Mouse (Mus musculus): ENCODE measurements around the gene Slc38a10. TPM values are rescaled to one million over a fixed set of nuclear protein-coding genes. Genes with fewer than 3 reads are reported as not detected.

Gene Slc38a10
- polyA plus RNA-seq, 1 experiment from 2014 or later: 68.4 TPM

DNA sequence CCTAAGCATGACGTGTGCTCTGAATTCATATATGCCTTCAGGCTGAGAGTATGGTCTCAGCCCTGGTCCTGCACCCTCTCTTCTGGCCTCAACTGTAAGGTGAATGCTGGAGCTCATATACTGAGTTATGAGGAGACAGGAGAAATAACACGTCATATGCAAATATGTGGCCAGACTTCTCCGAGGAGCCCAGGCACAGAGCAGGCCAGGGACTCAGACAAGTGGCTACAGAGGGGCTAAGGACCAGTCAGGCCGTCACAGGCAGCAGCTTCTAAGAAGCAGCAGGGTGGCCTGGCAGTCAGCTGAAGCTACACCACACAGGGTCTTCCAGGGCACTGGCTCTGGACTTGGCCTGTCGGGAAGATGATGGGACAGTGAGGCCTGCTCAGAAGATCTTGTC lies 87.8 kb downstream of the Slc38a10 start:
- ATAC-seq (ENCODE audit: insufficient number of reproducible peaks, insufficient read depth, low FRiP score, low read depth): no peak
- Histone ChIP-seq H3K4me2 (replicated peaks; ENCODE audit: low read depth, low read length) (no peak overlapping the region), H3K27ac (ENCODE audit: low read length) (no peak overlapping the region), H3K4me1 (ENCODE audit: control insufficient read depth, insufficient read depth, low read length) (no peaks in the 10 kb centered on the region), H3K9me3 (ENCODE audit: control insufficient read depth, low read depth, low read length) (no peaks in the 10 kb centered on the region), H3K4me3 (ENCODE audit: low read depth, low read length) (no peak overlapping the region), H3K36me3 (ENCODE audit: control insufficient read depth, insufficient read depth, low read length) (peaks cover 19% of the 10 kb centered on the region), H3K27me3 (ENCODE audit: control insufficient read depth, insufficient read depth, low read length) (no peaks in the 10 kb centered on the region), H3K9ac (replicated peaks; ENCODE audit: low read depth, low read length) (no peak overlapping the region)
- 81% methylated on average over 5 of the region's 5 CpGs for WGBS

GRCm38 (mm10) chr11:120060634-120061033 lies 90.5 kb downstream of the Slc38a10 start:
- 74% methylated on average over 8 of the region's 8 CpGs for WGBS
- Histone ChIP-seq H3K27ac (ENCODE audit: low read length) (no peak overlapping the region), H3K4me1 (ENCODE audit: control insufficient read depth, insufficient read depth, low read length) (no peaks in the 10 kb centered on the region), H3K36me3 (ENCODE audit: control insufficient read depth, insufficient read depth, low read length) (peaks cover 8% of the 10 kb centered on the region), H3K4me2 (replicated peaks; ENCODE audit: low read depth, low read length) (no peak overlapping the region), H3K4me3 (ENCODE audit: low read depth, low read length) (no peak overlapping the region), H3K9me3 (ENCODE audit: control insufficient read depth, low read depth, low read length) (no peaks in the 10 kb centered on the region), H3K27me3 (ENCODE audit: control insufficient read depth, insufficient read depth, low read length) (no peaks in the 10 kb centered on the region), H3K9ac (replicated peaks; ENCODE audit: low read depth, low read length) (no peak overlapping the region)
- ATAC-seq (ENCODE audit: insufficient number of reproducible peaks, insufficient read depth, low FRiP score, low read depth): no peak

GRCm38 (mm10) chr11:120055953-120056732 lies 95.0 kb downstream of the Slc38a10 start:
- 81% methylated on average over 12 of the region's 12 CpGs for WGBS
- Histone ChIP-seq H3K27me3 (ENCODE audit: control insufficient read depth, insufficient read depth, low read length) (no peaks in the 10 kb centered on the region), H3K36me3 (ENCODE audit: control insufficient read depth, insufficient read depth, low read length) (no peaks in the 10 kb centered on the region), H3K4me3 (ENCODE audit: low read depth, low read length) (no peak overlapping the region), H3K9ac (replicated peaks; ENCODE audit: low read depth, low read length) (no peak overlapping the region), H3K27ac (ENCODE audit: low read length) (no peak overlapping the region), H3K4me2 (replicated peaks; ENCODE audit: low read depth, low read length) (no peak overlapping the region), H3K4me1 (ENCODE audit: control insufficient read depth, insufficient read depth, low read length) (peaks cover 5% of the 10 kb centered on the region), H3K9me3 (ENCODE audit: control insufficient read depth, low read depth, low read length) (no peaks in the 10 kb centered on the region)
- no peak for ATAC-seq (ENCODE audit: insufficient number of reproducible peaks, insufficient read depth, low FRiP score, low read depth)

Small RNAs within 50 kb of the gene (microRNA-seq; reads per million reads assigned to microRNA genes)
- gene Gm25948: not detected

Other genes starting within 250 kb of the Slc38a10 start
- 85.9 and 89.5 TPM in 2 replicates for gene Chmp6, start 237.9 kb downstream of the Slc38a10 start, polyA plus RNA-seq (2014; fragmentation: Nextera tagmentation; extraction: Ambion mirVana)
- gene Baiap2, start 208.6 kb downstream of the Slc38a10 start, polyA plus RNA-seq (2014; fragmentation: Nextera tagmentation; extraction: Ambion mirVana): 27.6 and 28.0 TPM in 2 replicates
- 3.5 and 4.1 TPM in 2 replicates for gene Aatk, start 104.2 kb downstream of the Slc38a10 start, polyA plus RNA-seq (2014; fragmentation: Nextera tagmentation; extraction: Ambion mirVana)
- gene Cep131, start 64.5 kb downstream of the Slc38a10 start, polyA plus RNA-seq (2014; fragmentation: Nextera tagmentation; extraction: Ambion mirVana): 18.7 and 20.1 TPM in 2 replicates
- 17.2 and 19.0 TPM in 2 replicates for gene Tepsin, start 52.6 kb downstream of the Slc38a10 start, polyA plus RNA-seq (2014; fragmentation: Nextera tagmentation; extraction: Ambion mirVana)
- gene Ndufaf8, start 52.4 kb downstream of the Slc38a10 start, polyA plus RNA-seq (2014; fragmentation: Nextera tagmentation; extraction: Ambion mirVana): 70.1 and 82.6 TPM in 2 replicates
- 12.2 and 13.4 TPM in 2 replicates for gene Bahcc1, start 81.6 kb upstream of the Slc38a10 start, polyA plus RNA-seq (2014; fragmentation: Nextera tagmentation; extraction: Ambion mirVana)
- 2,902 and 3,014 TPM in 2 replicates for gene Actg1, start 197.2 kb upstream of the Slc38a10 start, polyA plus RNA-seq (2014; fragmentation: Nextera tagmentation; extraction: Ambion mirVana)
- gene Fscn2, start 210.2 kb upstream of the Slc38a10 start, polyA plus RNA-seq (2014; fragmentation: Nextera tagmentation; extraction: Ambion mirVana): 0.30 and 0.59 TPM in 2 replicates
- 35.7 and 40.2 TPM in 2 replicates for gene Faap100, start 227.4 kb upstream of the Slc38a10 start, polyA plus RNA-seq (2014; fragmentation: Nextera tagmentation; extraction: Ambion mirVana)

All from stomach, embryonic 14.5 days (tissue).